Mouse (Mus musculus): ENCODE data around the gene Hcrt.

- no peak for TF ChIP-seq FOSL1 (IDR thresholded peaks at IDR 0.05; ENCODE audit: insufficient read depth, low read length, poor library complexity, severe bottlenecking)
- TF ChIP-seq CEBPB (IDR thresholded peaks at IDR 0.05; ENCODE audit: low read depth): no peak
- no peak for TF ChIP-seq CTCF (IDR thresholded peaks at IDR 0.05; ENCODE audit: control insufficient read depth, insufficient read depth, insufficient read length)
- TF ChIP-seq MYOG (IDR thresholded peaks at IDR 0.05; ENCODE audit: control insufficient read depth, extremely low read depth, insufficient read length): no peak
- no peak for TF ChIP-seq USF1 (IDR thresholded peaks at IDR 0.05; ENCODE audit: low read depth)
- TF ChIP-seq MYOD1 (IDR thresholded peaks at IDR 0.05; ENCODE audit: control insufficient read depth, insufficient read length, low read depth): no peak
These were observed 47.8 kb upstream of the Hcrt start for GRCm38 (mm10) chr11:100810516-100810915.

All from C2C12 (cell line).